Mouse (Mus musculus): Measurements from ENCODE around the gene Ccdc38. TPM values are rescaled to one million over a fixed set of nuclear protein-coding genes. Genes with fewer than 3 reads are reported as not detected.
A peak's percentile ranks its signal among the peaks of the same experiment; 100 is the strongest.
"Not testable (repeated sequence)": the region's sequence is repeated elsewhere in the genome, so short reads cannot be mapped to it uniquely, and the experiment has no call there.

The Ccdc38 gene
- total RNA-seq, 2 experiments from 2014 or later = 0.07 to 0.09 TPM

DNA sequence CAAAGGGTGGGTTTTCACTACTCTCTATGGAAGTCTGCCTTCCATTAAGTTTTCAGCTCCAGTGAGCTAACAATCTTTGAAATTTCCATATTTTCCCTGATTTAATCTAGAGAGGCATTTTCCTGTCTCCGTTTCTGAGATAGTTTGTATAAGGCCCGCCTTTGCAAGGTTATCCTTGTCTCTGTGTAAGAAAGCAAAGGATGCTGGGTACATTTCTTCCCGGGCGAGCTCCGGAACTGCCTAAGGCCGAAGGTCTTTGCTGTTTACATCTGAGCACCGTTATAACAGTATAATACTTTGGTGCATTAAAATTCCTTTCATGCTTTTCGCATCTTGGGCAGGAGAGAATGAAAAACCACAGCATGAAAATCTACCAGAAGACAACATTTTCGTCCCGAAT, 9.4 kb downstream of the Ccdc38 start:
- DNase-seq = no peak

DNA sequence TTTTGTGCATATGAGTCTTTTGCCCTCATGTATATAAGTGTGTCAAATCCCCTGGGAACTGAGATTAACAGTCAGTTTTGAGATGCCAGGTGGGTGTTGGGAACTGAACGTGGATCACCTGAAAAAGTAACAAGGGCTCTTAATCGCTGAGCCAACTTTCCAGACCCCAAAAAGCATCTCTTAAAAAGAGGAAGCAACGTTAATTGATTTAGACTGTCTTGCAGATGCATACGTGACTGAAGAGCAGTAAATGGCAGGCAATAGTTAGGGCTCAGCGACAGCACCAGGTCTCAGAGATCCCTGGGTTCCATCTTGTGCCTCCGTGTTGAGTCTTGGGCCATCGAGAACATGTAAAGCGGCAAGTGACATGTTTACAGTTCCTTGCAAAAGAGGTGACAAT, 12.2 kb downstream of the Ccdc38 start:
- no peak for DNase-seq

DNA sequence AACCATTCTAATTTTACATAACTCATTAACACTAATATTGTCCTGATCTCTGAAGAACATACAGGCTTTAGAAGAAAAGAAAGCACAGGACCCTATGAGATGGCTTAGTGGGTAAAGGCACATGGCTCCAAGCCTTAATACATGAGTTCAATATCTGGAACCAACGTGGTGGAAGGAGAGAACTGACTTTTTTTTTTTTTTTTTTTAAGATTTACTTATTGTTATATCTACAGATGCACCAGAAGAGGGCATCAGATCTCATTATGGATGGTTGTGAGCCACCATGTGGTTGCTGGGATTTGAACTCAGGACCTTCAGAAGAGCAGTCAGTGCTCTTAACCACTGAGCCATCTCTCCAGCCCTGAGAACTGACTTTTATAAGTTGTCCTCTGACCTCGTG, 17.5 kb downstream of the Ccdc38 start:
- not testable (repeated sequence) for DNase-seq

DNA sequence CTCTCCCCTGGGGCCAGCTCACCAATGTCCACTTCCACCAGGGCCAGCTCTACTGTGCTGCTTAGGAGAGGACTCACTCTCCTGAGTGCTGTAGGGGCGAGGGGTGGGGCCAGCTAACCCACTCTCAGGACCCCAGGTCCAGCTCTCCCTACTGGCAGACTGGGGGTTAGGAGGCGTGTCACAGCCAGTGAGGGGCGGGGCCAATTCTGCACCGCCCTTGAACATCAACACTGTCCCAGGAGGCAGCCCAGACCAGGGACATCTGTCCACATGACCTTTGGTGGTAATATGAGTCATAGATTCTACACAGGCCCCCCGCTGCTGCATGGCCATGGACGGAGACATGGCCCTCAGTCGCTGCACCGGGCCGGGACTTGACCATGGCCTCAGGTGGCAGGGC, 19.4 kb downstream of the Ccdc38 start:
- no peak for DNase-seq

DNA sequence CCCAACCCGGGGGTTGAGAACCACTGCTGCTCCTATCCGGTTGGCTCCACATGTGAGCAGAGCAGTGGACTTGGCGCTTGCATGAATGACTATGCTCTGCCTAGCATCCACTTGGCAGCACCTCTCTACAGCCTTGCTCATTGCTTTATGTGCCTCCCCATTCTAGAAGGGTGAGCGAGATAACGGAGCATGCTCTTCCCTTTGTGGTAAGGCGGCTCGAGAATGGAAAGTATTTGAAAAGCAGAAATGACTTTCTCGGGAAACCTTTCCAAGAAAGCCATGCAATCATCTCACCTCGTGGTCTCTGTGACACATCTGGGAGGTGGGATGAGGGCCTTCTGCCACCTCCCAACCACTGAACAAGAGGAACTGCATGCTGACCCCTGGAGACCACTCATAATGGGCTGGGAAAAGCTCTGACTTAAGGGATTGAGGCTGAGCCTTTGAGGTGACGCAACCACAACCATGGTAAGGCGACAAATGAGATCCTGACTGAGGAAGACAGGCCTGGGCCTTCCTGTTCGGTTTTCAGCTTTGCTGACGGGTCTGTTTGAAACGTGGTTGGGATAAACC, 24.2 kb downstream of the Ccdc38 start:
- DNase-seq = no peak

DNA sequence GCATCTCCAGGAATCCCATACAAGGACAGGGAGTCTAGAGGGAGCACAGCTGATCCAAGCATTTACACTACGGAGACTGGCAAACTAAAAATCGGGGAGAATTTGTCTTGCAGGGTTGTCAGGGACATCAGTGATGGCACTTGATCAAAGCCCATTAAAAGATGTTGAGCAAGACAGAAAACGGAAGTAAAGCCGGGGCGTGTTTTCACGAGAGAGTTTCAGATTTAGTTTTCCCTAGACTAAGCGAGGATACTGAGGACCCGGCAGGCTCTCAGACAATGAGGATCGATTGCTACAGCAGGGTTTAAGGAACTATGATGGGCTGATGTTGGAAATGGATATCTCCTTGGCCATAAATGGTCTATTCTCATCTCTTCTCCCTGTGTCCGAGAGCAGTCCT, 26.6 kb downstream of the Ccdc38 start:
- DNase-seq = no peak

DNA sequence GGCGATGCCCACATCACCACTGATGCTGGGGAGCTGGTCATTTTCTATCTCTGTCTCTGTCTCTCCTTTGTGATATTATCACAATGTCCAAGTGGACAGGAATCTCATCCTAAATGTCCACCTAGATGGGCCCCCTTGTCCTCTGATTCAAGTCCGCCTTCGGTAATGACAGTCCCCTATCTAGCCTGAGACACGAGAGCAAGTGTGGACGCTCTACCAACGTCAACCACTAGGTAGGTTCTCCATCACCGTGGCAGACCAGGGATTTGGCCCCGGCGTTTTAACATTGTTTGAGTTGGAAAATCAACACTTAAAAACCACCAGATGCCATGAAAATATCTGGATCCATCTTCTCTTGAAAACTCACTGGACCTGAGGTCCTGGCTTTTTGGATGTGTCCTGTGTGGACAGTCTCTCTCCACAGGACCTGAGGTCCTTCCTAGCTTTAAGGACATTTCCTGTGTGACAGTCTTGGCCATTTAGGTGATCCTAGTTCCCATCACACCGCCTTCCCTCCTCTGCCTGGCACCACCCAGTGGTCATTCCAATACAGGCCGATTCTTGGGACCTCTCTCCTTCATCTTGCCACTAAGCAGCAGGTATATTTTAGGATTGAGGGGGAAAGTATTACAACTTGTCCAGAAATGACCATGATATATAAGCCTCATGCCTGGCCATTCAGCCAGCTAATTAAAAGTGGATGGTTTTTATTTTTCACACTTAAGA, 27.6 kb downstream of the Ccdc38 start:
- DNase-seq = no peak

DNA sequence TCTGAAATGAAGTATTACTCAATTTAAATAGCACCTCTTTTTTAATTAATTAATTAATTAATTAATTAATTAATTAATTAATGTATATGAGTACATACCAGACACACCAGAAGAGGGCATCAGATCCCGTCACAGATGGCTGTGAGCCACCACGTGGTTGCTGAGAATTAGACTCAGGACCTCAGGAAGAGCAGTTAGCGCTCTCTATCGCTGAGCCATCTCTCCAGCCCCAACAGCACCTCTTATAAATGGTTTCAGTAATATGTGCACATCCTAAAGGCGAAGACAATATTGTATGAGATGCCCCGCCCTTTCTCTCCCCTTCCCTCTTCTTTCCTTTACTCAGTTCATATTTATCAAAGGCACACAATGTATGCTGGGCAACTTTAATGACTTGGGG, 28.2 kb downstream of the Ccdc38 start:
- DNase-seq = no peak

DNA sequence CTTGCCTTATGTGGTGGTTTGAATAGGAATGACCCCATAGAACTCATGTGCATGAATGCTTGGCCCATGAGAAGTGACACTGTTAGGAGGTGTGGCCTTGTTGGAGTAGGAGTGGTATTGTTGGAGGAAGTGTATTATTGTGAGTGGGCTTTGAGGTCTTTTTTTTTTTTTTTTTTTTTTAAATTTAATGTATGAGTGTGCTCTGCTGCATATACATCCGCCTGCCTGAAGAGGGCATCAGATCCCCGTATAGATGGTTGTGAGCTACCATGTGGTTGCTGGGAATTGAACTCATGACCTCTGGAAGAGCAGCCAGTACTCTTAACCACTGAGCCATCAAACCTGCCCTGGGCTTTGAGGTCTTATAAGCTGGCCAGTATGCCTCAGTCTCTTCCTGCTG, 31.8 kb downstream of the Ccdc38 start:
- DNase-seq = no peak

DNA sequence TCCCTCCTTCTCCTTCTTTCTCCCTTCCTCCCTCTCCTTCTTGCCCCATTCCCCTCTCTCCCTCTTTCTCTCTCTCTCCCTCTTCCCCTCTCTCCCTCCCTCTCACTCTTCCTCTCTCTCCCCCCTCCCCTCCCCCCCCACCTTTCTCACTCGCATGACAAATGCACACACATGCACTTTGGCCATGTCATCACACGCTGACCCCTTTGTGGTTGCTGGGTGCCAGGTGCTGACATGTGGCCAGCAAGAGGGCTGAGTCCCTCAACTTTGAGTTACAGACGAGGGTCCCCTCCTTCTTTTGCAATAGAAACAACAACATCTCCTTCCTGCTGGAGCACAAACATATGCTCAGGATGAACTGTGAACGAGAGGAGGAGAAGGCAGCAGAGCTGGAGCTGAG, 34.5 kb downstream of the Ccdc38 start:
- DNase-seq = no peak

DNA sequence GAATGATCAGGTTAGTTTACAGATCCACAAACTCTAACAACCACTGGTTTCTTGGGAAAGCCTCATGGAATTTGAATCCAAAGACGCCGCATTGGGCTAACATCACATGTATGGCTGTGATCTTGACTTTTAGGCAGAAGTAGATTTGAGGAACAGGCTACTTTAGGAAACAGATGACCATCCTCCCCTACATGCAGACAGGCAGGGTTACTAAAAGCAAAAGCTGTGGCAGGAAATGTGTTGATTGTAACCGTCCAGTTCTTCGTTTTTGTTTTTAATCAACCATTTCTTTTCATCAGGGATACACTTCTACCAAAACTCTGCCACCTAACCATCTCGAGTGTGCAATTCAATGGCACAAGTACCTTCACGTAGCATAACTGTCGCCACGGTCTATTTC, 35.5 kb downstream of the Ccdc38 start:
- DNase-seq = no peak

DNA sequence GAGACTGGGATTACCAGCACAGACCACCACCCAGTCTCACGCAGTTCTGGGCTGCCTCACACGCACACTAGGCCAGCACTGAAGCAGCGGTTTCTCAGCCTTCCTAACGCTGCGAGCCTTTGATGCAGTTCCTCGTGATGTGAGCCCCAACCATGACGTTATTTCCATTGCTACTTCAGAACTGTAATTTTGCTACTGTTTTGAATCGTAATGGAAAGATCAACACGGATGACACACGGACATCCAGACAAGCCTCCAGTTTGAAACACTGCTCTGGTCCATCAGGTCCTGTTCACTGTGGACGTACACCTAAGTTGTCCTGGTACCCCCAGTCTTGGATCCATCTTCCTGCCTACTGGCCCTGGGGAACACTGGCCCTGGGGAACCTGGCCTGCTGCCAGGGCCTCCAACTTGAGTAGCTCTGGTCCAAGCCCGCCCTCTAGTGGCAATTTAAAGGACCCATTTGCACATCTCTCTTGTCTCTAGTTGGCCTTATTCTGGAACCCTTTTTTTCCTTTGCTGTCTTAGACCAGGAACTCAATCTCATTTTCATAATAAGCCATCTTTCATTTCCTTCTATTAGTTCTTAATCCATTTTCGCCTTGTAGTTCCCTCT, 36.9 kb downstream of the Ccdc38 start:
- peak; percentile 79 for DNase-seq

DNA sequence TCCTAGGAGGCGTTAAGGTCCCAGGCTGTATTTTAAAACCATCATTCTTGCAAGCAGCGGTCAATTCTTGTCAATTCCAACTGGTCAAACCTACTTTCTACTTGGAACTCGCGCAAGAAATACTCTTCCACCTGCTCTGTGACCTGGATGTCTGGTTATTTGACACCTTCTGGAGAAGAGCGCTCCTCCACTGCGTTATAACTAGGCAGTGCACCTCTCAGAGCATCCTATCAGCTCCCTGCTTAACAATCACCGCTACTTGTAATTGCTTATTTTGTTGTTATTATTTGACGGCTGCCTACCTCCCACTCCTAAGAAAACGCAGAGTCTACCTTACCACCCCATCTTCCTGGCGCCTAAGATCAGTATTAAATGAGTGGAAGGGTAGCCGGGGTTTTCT, 48.4 kb downstream of the Ccdc38 start:
- DNase-seq = no peak

DNA sequence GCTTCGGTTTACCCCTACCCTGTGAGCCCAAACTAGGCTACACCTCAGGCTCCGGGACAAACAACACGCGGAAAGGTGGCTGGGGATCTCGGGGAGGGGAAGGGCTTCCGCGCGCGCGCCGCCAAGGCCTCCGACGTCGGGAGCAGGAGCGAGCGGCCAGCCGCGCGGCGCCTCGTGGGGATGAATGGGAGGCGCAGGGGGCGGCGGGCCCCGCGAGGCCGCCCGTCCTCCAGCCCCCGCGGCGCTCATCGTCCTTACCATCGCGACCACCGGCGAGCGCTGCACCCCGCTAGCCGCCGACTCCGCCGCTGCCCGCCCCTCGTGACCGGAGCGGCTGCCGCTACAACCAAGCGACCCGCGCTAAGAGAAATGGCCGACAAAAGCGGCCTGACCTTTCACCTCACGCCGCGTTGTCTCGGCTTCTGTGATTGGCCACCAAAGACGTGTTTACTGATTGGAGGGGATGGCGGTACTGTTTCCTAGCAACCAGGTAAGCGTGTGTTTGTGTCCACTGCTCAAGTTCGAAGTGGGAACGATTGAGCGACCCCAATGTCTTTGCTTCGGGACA, 48.9 kb downstream of the Ccdc38 start, which contains the start of gene Snrpf:
Gene Snrpf (minus strand): TSS at position 426 of the 568 bp plus-strand sequence.
- peak; percentile 82 for DNase-seq

DNA sequence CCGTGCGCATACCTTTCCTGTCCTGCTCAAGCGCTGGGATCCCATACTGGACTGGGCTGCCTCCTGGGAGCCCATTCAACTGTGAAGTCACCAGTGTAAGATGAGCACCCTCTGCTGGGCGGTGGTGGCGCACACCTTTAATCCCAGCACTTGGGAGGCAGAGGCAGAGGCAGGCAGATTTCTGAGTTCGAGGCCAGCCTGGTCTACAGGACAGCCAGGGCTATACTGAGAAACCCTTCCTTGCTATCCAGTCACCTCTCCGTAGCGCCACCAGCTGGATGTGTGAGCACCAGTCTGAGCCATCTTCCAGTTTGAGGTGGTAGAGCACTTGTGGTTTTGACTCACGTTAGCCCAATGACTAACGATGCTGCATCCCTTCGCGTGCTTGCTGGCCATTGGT, 52.0 kb downstream of the Ccdc38 start:
- DNase-seq = no peak

DNA sequence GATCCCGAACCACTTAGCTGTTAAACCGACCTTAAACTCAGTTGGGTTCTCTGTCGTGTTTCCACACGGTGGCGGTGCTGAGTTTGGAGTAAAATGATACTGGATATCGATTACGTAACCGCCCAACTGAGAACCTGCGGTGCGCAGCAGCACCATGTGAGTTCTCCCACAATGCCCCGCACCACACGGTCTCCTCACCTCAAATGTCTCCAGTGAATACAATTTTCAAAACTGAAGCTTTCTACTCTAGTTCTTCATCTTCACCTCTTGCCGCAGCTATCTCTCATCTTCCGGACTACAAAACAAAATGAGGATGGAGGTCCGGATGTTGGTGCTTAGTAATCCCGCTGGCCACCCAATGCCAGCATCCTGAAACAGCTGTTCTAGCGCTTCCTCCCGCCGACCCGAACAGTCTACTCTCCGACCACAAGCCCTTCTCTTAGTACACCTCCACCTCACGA, 53.6 kb downstream of the Ccdc38 start:
- DNase-seq = peak; percentile 75

DNA sequence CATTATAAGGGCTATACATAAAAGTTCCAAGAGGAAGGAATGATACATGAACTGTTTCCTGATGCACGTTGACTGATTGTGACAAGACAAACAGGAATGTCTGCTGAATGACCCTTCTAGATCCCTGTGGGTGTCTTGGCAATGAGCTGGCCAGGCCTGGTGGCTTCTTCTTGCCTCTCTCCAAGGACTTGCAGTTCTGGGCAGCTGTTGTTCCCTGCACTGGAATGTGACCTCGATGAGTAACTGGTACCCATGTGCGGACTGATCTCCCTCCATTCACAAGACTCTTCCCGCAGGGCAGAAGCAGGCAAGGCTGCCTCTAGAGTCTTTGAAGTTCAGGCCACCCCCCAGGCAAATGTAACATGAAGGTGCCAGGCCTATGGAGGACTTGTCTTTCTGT, 55.4 kb downstream of the Ccdc38 start:
- DNase-seq = no peak

DNA sequence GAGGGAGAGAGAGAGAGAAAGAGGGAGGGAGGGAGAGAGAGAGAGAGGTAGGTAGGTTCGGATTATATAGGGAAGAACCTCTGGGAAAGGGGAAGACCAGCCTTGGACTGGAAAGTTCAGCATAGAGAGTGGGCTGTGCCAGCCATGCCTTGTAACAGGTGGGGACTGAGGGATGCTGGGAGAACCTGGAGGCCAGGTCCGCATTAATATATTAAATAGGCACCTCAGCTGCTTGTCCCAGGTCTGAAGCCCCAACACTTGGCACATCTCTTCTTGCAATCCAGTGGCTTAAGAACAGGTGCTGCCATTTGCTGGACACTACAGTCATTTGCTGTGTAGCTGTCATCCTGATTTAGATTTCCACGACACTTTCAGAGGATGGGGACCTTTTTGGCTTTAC, 56.2 kb downstream of the Ccdc38 start:
- no peak for DNase-seq

DNA sequence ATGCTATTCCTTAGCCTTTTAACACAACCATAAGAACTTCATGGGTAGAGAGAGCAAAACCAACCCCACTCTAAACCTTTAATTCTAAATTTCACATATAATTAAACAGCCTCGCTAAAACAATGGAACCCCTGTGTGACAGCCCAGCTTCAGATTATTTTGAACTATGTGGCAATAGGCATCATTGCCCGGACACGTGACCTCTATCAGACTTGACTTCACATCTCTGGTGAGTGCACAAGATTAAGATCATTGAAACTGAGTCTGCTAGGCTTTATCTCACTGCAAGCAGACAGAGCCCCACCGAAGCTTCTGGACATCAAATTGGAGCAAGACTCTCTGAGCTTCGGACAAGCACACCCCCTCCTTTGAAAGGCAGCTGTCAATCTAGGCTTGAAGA, 61.9 kb downstream of the Ccdc38 start:
- no peak for DNase-seq

DNA sequence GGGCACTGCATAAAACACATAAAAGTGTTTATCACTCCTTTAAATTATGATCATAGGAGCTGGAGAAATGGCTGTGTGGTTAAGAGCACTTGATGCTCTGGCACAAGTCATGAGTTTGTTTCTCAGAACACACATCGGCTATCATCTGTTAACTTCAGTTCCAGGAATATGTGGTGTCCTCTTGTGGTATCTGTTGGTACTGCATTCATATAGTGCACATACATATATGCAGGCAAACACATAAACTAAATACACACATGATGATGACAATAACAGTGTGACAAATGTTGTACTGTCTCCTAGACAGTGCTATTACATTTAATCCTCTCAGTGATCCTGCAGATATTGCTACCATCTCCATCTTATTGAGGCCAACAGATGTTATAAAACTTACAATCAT, 62.8 kb downstream of the Ccdc38 start:
- no peak for DNase-seq

DNA sequence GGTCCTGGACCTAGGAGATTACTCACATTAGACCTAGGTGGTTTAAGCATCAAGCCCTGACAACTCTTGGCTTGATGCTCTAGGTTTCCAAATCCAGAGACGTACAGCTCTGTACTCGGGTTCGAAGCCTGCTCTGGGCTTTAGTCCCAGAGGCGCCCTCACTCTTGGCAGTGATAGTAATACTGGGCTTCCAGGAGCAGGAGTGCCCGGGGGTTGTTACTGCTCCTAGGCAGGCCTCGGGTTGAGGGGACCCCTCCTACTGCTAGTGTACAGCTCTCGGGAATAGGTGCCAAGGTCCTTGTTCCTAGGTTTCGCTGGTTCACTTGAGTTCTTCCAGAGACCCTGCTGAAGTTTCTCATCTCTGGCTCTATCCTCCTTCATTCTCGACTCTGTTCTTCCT, 65.9 kb downstream of the Ccdc38 start:
- DNase-seq = no peak

DNA sequence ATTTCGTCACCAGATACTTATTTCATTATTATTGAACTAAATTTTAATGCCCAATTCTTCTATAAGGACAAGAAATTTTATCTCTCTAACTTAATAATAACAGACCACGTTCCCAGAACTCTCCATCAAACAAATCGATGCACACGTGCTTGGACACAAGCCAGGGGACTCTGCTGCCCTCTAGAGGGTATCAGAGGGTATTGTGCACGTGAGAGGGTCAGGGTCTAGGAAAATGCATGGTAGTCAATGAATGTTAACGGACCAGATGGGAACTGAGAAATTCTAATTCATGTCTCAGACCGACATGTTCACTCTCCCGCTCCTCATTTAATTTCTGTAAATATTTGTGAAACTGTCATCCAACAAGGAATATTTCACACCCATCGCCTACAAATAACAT, 67.6 kb downstream of the Ccdc38 start:
- no peak for DNase-seq

DNA sequence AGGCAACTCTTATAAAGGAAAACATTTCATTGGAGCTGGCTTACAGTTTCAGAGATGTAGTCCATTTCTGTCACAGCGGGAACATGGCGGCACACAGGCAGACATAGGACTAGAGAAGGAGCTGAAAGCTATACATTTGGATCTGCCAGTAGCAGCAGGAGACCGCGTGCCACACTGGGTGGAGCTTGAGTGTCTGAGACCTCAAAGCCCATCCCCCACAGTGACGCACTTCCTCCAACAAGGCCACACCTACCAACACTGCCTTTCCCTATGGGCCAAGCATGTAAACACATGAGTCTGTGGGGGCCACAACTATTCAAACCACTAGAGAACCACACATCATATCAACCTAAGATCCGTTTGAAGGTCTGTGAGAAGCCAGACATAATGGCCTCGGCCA, 68.8 kb downstream of the Ccdc38 start:
- DNase-seq = no peak

DNA sequence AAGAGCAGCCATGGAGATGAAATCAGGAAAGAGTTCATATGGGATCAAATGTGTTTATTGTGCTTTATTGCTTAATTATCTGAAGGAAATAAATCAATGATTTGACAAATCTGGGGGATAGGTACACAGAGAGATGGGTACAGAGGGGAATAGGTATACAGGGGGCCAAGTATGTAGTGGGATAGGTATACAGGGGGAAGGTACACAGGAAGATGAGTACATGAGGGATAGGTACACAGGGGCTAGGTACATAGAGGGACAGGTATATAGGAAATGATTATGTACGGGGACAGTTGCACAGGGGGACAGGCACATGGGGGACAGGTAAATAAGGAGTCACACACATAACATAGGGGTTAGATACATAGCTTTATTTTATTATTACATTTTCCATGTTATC, 70.5 kb downstream of the Ccdc38 start:
- no peak for DNase-seq
